Comparison of ENCODE assay signal across 9 mouse cellular contexts in the genomic region with DNA sequence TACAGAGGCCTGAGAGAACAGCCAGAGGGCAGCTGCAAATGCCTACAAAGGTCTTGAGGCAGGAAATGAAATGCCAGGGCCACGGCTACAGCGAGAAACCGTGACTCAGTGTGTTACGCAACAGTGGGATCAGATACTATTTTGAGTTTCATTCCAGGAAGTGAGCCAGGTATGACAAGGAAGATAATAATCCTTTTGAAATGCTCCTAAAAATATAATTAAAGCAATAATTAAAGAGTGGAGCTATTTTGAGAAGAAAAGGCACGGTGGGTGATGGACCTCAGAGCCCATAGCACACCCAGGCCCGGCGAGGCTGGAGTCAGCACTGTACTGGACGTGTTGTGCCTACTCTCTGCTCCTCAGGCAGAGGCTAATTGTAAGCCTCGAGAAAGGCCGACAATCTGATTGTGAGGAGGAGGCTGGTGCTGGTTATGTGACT. TPM values are rescaled to one million over a fixed set of nuclear protein-coding genes. Genes with fewer than 3 reads are reported as not detected.
DNase-seq lines count a peak whose midpoint lies in the region; ATAC-seq lines count a peak whose summit lies in the region.
"Had no signal": no experiment of that assay in that cellular context is flagged by ENCODE, and none has a peak within 500 bp of the region (broad histone marks: within the 10 kb centered on the region; RNA-seq: fewer than 3 reads in every experiment).

No protein-coding gene starts in this region.

- no peaks in the 10 kb centered on the region for H3K27me3 ChIP-seq in heart, embryonic 15.5 days
- no peaks in the 10 kb centered on the region for H3K27me3 ChIP-seq in stomach, embryonic 16.5 days (ENCODE audit: control insufficient read depth, insufficient read depth, low read length)
- H3K27me3 ChIP-seq in hindbrain, embryonic 12.5 days: no peaks in the 10 kb centered on the region
- no peaks in the 10 kb centered on the region for H3K27me3 ChIP-seq in hindbrain, embryonic 10.5 days (ENCODE audit: insufficient read depth, poor library complexity, severe bottlenecking)
- H3K27me3 ChIP-seq: lung, embryonic 15.5 days had no signal

- peaks cover 11% of the 10 kb centered on the region for H3K4me1 ChIP-seq in heart, embryonic 15.5 days (replicated peaks)
- no peaks in the 10 kb centered on the region for H3K4me1 ChIP-seq in stomach, embryonic 16.5 days (ENCODE audit: control insufficient read depth, insufficient read depth, low read length)
- H3K4me1 ChIP-seq in hindbrain, embryonic 12.5 days: peaks cover 7% of the 10 kb centered on the region; the same call in 1 of the 2 replicates
- H3K4me1 ChIP-seq in hindbrain, embryonic 10.5 days (replicated peaks): peaks cover 18% of the 10 kb centered on the region

- peak overlapping the region; percentile 29 for H3K27ac ChIP-seq in heart, embryonic 15.5 days
- H3K27ac ChIP-seq in stomach, embryonic 16.5 days (ENCODE audit: low read length): peak overlapping the region; percentile 91
- H3K27ac ChIP-seq in hindbrain, embryonic 12.5 days: no peak overlapping the region
- no peak overlapping the region for H3K27ac ChIP-seq in hindbrain, embryonic 10.5 days
- H3K27ac ChIP-seq: lung, embryonic 15.5 days had no signal

- ATAC-seq in heart, embryonic 15.5 days (replicated peaks; ENCODE audit: insufficient number of reproducible peaks, insufficient read depth, low FRiP score, low read depth): 0 out of 2 replicates have a peak, but pooled peaks have one; percentile 53
- peak; percentile 79; the same call in 1 of the 2 replicates for ATAC-seq in stomach, embryonic 16.5 days (ENCODE audit: insufficient read depth, low FRiP score)
- no peak for ATAC-seq in hindbrain, embryonic 12.5 days (ENCODE audit: low FRiP score)

- WGBS in heart, embryonic 15.5 days: 44% methylated on average over 10 of the region's 10 CpGs
- 47% methylated on average over 10 of the region's 10 CpGs for whole genome bisulfite sequencing in stomach, embryonic 16.5 days
- WGBS in hindbrain, embryonic 12.5 days: 81% methylated on average over 10 of the region's 10 CpGs
- 83% methylated on average over 10 of the region's 10 CpGs for WGBS in hindbrain, embryonic 10.5 days

- H3K4me2 ChIP-seq in heart, embryonic 15.5 days: no peak overlapping the region
- peak overlapping the region; percentile 20; the same call in 1 of the 2 replicates for H3K4me2 ChIP-seq in stomach, embryonic 16.5 days (ENCODE audit: low read depth, low read length)
- H3K4me2 ChIP-seq in hindbrain, embryonic 12.5 days (replicated peaks): no peak overlapping the region
- H3K4me2 ChIP-seq: lung, embryonic 15.5 days had no signal

- H3K36me3 ChIP-seq in heart, embryonic 15.5 days: peaks cover 9% of the 10 kb centered on the region; the same call in 1 of the 2 replicates
- no peaks in the 10 kb centered on the region for H3K36me3 ChIP-seq in stomach, embryonic 16.5 days (ENCODE audit: control insufficient read depth, insufficient read depth, low read length)
- peaks cover 9% of the 10 kb centered on the region for H3K36me3 ChIP-seq in hindbrain, embryonic 12.5 days
- H3K36me3 ChIP-seq in hindbrain, embryonic 10.5 days: peaks cover 12% of the 10 kb centered on the region

- no peak overlapping the region for H3K4me3 ChIP-seq in heart, embryonic 15.5 days
- H3K4me3 ChIP-seq in stomach, embryonic 16.5 days (replicated peaks; ENCODE audit: low read length): no peak overlapping the region
- H3K4me3 ChIP-seq in hindbrain, embryonic 12.5 days: no peak overlapping the region
- no peak overlapping the region for H3K4me3 ChIP-seq in hindbrain, embryonic 10.5 days
- H3K4me3 ChIP-seq: lung, embryonic 15.5 days had no signal

- no peak overlapping the region for H3K9ac ChIP-seq in heart, embryonic 15.5 days
- H3K9ac ChIP-seq in stomach, embryonic 16.5 days (ENCODE audit: low read length): peak overlapping the region; percentile 60
- no peak overlapping the region for H3K9ac ChIP-seq in hindbrain, embryonic 12.5 days
- H3K9ac ChIP-seq: lung, embryonic 15.5 days had no signal

- H3K9me3 ChIP-seq in heart, embryonic 15.5 days (replicated peaks): no peaks in the 10 kb centered on the region
- H3K9me3 ChIP-seq in stomach, embryonic 16.5 days (replicated peaks; ENCODE audit: control insufficient read depth, low read length): no peaks in the 10 kb centered on the region
- no peaks in the 10 kb centered on the region for H3K9me3 ChIP-seq in hindbrain, embryonic 12.5 days (replicated peaks)
- H3K9me3 ChIP-seq in hindbrain, embryonic 10.5 days: no peaks in the 10 kb centered on the region
- H3K9me3 ChIP-seq: lung, embryonic 15.5 days had no signal

- peak; percentile 35 for DNase-seq in ovary, adult 18-20 months (ENCODE audit: low spot score)
- no peak for DNase-seq in ovary, postnatal 10 days (ENCODE audit: low spot score)
- DNase-seq in cerebellum, adult 11 months: peak; percentile 54
- peak; percentile 55 for DNase-seq in layer of hippocampus, adult 9-11 months
- no peak for DNase-seq in hindbrain, embryonic 10.5 days (ENCODE audit: low spot score)

RNA-seq across cellular contexts. Expression of a gene that starts 37.4 kb away (rescaled TPM):
- polyA plus RNA-seq in heart, embryonic 15.5 days (2015; fragmentation: Nextera tagmentation; extraction: Ambion mirVana): 51.7 and 53.8 TPM in 2 replicates
- polyA plus RNA-seq in stomach, embryonic 16.5 days (2015; fragmentation: Nextera tagmentation; extraction: Ambion mirVana): 43.8 and 46.9 TPM in 2 replicates
- 47.7 and 50.6 TPM in 2 replicates for polyA plus RNA-seq in hindbrain, embryonic 12.5 days (2016; fragmentation: Nextera tagmentation; extraction: Ambion mirVana)
- 38.3 and 44.5 TPM in 2 replicates for polyA plus RNA-seq in hindbrain, embryonic 10.5 days (2016; fragmentation: Nextera tagmentation; extraction: Ambion mirVana)

Comparison
In these comparisons a context has a peak if more than half of its experiments do, and no peak if none do; other contexts are left out.
1. DNase-seq: peak in ovary, adult 18-20 months (single experiment), cerebellum, adult 11 months (single experiment) and layer of hippocampus, adult 9-11 months (single experiment); none in ovary, postnatal 10 days (single experiment) and hindbrain, embryonic 10.5 days (single experiment).
2. H3K27ac ChIP-seq: peak in heart, embryonic 15.5 days (single experiment) and stomach, embryonic 16.5 days (single experiment); none in hindbrain, embryonic 12.5 days (single experiment) and hindbrain, embryonic 10.5 days (single experiment).